Mouse (Mus musculus): Measurements from ENCODE around the gene Gfer.
"Not testable (repeated sequence)": the region's sequence is repeated elsewhere in the genome, so short reads cannot be mapped to it uniquely, and the experiment has no call there.

Gene Gfer

DNA sequence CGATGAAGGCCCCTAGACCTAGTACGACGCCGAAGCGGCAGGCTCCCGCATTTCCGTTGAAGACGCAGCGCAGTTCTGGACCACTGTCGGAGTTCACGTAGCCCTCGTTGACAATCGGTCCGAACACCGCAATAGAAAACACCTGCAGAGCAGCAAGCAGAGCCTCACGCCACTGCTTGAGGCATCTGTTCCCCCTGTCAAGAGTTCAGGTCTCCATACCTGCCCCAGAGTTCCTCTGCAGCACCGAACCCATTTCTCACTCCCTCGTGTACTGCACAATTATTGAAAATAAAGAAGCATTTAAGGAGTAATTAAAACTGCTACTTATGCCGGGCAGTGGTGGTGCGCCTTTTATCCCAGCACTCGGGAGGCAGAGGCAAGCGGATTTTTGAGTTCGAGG, 8.4 kb downstream of the Gfer start:
- no peak for DNase-seq (ENCODE audit: low spot score in 2 of 2)

DNA sequence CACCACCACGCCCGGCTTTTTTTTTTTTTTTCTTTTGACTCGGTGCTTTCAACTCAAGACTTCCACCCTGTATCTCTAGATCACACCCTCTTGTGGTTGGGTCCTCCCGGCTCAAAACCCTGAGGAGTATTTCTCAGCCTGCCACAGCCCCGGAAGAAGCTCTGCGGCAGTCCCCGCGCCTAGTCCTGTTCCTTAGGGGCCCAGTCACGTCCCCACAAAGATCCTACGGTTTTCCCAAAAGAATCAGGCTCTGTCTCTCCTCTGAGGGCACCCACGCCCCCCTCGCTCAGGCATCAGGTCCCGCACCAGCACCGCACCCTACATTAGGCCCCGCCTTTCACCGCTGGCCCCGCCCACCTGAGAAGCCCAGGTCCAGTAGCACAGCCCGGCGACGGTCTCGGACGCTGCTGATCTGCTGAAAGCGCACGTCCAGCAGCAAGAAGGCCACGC, 8.8 kb downstream of the Gfer start:
- no peak for DNase-seq (ENCODE audit: low spot score in 2 of 2)

DNA sequence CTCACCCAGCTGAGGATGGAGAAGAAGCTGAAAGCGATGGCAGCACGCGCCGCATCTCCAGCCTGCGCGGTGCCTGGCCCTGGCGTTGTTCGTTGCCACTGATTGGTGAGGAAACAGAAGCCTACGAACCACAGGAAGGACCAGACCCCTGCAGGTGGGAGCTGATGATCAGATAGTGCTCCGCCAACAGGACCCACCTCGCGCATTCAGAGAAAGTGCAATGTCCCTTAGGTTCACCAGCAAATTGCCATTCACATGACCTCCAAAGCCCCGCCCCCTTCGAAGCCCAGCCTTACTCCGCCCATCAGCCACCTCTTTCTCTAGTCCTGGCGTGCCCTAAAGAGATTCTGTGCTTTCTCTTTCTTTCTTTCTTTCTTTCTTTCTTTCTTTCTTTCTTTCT, 9.4 kb downstream of the Gfer start:
- DNase-seq (ENCODE audit: low spot score in 2 of 2): no peak

DNA sequence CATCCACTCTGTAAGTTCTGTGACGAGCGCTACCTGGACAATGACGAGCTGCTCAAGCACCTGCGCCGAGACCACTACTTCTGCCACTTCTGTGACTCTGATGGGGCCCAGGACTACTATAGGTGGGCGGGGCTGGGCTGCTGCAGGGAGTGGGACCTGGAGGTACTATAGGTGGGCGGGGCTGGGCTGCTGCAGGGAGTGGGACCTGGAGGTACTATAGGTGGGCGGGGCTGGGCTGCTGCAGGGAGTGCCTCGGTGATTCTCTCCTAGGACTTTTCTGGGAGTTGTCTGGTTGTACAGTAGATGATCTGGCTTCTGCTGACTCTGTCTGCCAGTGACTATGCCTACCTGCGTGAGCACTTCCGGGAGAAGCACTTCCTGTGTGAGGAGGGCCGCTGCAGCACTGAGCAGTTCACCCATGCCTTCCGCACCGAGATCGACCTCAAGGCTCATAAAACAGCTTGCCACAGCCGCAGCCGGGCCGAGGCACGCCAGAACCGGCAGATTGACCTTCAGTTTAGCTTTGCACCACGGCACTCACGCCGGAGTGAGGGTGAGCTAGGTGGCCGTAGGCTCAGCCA, 18.4 kb downstream of the Gfer start:
- no peak for DNase-seq (ENCODE audit: low spot score in 2 of 2)

DNA sequence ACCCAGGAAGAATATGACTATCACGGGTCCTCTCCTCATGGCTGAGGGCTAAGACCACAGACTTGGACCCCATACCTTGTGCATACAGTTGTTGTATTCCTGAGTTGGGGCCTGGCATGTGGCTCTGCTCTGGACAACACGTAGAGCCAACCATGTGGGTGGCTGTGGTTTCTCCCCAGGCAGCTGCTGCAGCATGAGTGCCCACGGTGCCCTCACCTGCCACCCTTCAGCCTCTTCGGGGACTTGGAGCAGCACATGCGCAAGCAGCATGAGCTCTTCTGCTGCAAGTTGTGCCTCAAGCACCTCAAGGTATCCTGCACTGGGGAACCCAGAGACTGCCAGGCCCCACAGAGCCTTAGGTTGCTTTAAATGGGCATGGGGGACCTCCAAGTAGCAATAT, 19.1 kb downstream of the Gfer start:
- no peak for DNase-seq (ENCODE audit: low spot score in 2 of 2)

DNA sequence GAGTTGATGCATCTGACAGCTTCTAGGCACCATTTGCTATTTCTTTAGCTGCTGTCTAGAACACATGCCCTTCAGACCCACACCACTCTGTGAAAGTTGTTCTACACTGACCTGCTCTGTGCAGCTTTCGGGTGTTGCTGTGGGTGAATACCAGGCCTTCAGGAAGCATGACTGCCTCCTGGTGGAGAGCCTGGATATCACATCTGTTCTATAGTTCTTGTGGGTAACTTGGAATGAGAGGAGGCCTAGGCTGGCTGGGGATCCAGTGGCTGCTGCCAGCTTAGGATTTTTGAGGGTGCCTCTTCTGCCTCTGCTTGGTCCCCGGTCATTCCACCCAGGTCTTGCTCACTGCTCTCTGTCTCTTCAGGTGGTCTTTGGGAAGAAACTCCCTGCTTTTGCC, 19.8 kb downstream of the Gfer start:
- DNase-seq (ENCODE audit: low spot score in 2 of 2): no peak

DNA sequence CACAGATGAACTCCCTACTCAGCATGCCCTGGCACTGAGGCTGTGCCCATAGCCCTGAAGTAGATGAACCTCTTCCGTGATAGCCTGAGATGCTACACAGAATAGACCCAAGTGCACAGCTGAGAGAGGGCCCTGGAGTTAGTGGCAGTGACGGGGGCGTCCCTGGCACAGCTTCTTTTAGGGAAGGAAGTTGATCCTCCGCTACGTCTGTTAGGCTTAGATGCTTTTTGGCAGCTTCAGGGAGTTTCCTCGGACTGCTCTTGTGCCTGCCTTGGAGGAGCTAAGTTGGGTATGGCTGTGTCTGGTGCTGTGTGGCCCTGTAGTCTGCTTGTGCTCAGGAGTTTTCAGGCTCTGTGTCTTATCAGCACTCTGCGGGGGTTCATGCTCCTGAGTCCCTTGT, 21.7 kb downstream of the Gfer start:
- DNase-seq (ENCODE audit: low spot score in 2 of 2): no peak

DNA sequence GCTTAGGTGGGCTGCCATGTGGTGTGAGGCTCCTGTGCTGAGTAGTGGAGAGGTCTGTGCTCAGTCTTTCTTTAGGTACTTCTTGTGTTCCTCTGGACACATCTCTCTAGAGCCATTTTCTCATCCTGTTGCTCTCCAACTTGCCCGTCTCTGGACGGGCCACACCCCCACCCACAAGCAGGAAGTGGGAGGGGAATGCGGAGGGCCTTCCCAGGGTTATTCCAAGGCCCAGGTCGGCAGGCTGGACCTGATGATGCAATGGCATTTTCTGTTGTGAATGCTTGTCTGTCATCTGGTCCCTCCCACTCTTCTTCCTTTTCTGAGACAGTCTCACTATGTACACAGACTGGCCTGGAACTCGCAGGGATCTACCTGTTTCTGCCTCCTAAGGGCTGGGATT, 23.8 kb downstream of the Gfer start:
- DNase-seq (ENCODE audit: low spot score in 2 of 2): no peak

DNA sequence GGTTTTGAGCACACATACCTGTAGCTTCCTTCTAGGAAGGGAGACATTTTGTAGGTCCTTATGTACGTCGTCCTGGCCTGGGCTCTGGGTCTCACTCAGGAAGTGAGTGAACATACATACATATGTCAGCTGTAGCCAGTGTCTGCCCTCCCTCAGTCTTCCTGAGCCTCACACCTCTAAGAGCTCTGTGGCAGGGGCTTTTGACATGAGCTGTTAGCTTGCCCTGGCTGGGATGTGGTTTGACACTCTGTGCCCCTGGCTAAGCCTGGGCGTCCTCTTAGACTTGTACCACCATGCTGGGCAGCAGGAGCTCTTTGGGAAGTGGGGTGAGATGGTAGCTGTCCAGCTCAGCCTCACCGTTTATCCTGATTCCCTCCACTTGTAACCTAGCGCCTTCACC, 24.6 kb downstream of the Gfer start:
- DNase-seq (ENCODE audit: low spot score in 2 of 2): no peak

DNA sequence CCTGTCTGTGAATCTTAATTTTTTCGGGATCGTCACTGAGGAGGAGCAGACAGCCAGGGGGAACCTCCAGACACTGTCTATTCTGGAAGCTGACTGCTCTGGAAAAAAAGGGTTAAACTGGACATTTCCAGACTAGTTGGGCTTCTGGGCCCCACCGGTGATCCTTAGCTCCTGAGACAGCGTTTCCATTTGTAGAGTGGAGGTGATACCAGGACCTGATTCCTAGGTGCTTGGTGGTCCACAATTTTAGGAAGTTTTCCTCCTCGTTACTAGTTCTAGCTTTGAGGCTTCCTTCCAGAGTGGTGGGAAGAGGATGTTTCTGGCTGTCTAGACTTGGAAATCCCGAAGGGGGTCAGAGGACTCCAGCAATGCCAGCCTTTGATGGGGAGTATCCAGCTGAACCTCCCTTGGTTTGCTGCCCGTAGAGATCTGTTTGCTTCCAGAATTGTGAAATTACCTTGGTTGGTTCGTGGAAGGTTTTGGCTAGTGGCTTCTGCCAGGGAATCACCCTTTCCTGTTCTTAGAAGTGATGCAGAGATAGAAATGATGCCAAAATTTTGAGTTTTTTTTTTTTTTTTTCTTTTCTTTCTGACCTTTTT, 25.6 kb downstream of the Gfer start:
- DNase-seq (ENCODE audit: low spot score in 2 of 2): no peak

DNA sequence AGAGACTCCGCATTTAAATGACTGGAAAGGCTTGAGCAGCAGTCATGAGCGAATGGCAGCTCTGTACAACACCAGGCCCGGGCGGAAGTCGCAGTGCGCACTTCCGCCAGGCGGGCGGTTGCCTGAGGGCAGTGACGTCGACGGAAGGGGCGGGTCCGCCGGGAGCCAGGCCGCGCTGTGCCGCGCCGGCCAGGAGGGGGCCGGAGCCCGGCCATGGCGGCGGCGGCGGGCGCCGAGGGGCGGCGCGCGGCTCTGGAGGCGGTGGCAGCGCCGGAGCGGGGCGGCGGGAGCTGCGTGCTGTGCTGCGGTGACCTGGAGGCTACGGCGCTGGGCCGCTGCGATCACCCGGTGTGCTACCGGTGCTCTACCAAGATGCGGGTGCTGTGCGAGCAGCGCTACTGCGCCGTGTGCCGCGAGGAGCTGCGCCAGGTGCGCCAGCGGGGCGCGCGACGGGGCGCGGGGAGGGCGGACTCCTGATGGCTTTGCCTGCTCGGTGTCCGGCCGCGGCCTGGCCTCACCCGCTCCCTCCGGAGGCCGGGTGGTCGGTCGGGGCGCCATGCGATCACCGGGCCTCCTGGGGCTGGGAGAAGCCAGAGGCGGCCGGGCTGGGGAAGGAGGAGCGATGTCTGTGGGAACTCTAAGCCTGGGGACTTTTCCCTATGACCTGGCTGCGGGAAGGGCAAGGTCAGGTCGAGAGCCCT, 26.3 kb downstream of the Gfer start, which contains the start of gene Zfp598:
Gene Zfp598, plus strand, starts transcription at position 143 of the 701 bp plus-strand sequence.
- peak; percentile 85 to 89 for DNase-seq (ENCODE audit: low spot score in 2 of 2)

DNA sequence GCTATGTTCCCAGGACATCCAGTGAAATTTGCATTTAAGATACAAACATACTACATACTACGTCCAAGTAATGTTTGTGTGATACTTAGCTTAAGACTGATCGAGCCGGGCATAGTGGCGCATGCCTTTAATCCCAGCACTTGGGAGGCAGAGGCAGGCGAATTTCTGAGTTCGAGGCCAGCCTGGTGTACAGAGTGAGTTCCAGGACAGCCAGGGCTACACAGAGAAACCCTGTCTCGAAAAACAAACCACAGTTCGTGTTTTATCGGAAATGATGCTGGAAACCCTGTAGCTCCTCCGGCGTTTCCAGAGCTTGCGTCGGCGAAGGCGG, 26.8 kb downstream of the Gfer start:
- DNase-seq (ENCODE audit: low spot score in 2 of 2): not testable (repeated sequence)

DNA sequence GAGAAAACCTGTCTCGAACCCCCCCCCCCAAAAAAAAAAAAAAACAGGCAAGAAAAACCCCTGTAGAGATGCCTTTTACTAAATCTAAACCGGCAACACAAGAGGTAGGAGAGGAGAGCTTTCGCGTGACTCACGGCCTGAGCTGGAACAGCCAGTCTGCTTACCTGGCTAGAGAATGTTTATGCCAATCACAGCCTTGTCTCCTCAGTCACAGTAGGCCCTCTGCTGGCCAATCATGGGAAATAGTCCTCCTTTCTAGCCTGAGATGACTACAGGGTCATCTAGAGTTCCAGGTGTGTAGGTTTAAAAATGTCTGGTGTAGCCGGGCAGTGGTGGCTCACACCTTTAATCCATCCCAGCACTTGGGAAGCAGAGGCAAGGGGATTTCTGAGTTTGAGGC, 28.5 kb downstream of the Gfer start:
- no peak for DNase-seq (ENCODE audit: low spot score in 2 of 2)

DNA sequence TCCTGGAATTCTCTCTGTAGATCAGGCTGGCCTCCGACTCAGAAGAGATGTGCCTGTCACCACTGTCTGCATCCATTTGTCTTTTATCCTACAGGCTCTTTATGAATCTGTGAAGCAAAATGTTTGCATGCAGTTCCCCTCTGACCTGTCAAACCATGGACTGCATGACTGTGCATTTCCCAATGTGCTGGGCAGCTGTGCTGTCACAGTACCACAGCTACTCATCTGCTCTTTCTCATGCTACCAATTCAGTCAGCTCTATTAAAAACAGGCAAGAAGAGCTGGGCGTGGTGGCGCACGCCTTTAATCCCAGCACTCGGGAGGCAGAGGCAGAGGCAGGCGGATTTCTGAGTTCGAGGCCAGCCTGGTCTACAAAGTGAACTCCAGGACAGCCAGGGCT, 28.9 kb downstream of the Gfer start:
- DNase-seq (ENCODE audit: low spot score in 2 of 2): not testable (repeated sequence)

DNA sequence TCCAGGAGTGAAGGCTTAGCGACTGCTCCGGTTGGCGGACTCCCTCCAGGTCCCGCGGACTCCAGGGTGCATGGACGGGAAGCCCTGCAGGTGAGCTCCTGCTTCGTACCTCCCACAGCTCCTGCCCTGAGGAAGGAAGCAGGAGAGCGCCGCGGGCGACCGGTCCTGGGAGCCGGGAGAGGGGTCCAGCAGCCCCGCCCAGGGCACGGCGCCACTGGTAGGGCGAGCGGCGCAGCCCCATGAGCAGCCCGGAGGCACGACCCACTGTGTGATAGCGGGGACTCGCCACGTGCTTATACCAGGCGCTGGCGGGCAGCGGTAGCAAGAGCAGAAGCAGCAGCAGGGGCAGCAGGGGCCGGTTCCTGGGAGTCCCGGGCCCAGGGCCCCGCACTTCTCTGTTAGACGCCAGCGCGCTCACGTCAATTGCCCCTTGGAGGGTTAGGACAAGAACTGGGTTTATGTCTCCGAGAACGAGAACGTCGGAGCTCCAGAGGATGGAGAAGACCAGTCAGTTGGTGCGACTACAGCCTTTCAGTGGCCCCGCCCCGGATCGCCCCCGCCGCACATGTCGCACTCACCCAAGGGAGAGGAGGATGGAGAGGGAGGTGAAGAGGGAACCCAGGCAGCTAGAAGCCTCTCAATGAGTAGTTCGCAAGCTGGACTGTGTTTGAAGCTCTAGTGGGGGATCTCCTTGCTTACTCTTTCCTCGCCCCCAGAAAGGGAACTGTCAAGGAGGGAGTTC, 37.8 kb downstream of the Gfer start, which contains the start of gene Npw:
Gene Npw, minus strand, starts transcription at position 441 of the 742 bp plus-strand sequence.
- no peak for DNase-seq (ENCODE audit: low spot score in 2 of 2)

DNA sequence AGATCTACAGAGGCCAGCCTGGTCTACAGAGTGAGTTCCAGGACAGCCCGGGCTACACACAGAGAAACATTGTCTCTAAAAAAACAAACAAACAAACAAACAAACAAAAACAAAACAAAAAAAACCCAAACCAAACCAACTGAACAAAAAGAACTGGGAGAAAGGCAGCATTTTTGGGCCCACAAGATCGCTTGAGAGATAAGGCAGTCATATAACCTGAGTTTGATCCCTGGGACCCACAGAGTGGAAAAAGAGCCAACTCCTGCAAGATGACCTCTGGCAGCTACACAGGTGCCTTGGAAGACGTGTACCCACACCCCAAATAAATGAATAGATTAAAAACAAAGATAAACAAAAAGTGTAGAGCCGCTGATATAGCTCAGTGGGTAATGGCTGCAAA, 41.0 kb downstream of the Gfer start:
- no peak for DNase-seq (ENCODE audit: low spot score in 2 of 2)

DNA sequence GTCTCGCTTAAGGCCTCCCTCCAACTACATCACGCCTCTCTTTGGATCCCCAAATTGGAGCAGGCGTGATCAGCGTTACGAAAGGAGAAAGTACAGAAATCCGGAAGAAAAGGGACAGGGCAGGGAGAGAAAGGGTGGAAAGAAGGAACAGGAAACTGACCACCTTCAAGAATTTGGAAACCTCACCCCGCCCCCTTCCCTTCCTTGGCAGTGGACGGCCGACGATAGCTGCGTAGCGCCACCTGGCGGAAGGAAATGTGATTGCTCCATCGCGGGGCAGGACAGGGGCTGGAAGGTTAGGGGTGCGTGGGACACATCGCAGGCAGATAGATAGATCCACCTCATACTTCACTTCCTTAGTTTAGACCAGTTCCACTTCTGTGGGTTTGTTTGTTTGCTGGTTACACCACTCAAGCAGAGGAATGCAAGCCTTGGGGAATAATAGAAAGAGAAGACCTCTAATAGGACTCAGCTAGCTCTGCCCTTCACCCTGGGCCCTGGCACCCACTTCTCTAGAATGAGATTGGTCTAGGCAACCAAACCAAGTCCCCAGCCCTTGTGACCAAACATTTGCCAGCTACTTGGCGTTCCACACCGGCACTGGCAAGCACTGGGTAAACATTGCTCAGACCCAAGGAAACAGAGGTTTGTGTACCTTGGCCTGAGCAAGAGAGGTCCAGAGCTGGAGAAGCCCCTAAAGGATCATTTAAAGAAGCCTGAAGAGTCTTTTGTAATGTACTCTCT, 41.8 kb downstream of the Gfer start:
- peak in 1 of 2 experiments; percentile 60 for DNase-seq (ENCODE audit: low spot score in 2 of 2)

DNA sequence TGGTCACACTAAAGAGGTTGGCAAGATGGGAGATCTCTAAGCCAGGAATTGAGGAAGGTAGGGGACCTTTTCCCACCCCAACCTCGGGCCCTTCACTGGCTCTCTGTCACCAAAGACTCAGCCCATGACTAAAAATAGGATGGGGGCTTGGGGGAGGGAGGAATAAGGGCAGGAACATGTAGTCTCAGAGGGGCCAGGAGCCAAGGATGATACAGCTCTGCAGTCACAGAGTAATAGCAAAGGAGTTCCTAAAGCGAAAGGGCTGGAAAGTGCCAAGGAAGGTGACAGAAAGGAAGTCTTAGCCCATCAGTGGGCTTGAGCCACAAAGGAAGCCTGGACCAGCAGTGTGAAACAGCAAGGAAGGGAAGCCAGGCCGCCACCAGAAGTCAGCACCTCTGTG, 44.1 kb downstream of the Gfer start:
- no peak for DNase-seq (ENCODE audit: low spot score in 2 of 2)

DNA sequence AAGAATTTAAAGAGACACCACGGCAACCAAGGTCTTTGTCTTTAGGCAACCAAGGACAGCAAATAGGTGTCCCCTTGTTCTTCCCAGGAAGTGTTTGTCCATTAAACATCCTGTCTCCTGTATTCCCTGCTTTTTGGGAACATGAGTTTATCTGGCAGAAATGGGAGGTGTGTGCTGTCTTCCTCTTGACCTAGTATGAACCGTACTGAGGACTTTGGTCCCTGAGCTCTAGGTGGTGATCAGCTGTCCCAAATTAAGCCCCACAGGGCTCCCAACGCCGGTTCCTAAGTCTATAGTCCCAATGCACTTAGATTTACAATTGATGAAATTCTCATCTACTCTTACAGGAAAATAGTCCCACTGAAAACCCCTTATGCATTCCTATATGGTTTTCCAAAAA, 45.2 kb downstream of the Gfer start:
- no peak for DNase-seq (ENCODE audit: low spot score in 2 of 2)

DNA sequence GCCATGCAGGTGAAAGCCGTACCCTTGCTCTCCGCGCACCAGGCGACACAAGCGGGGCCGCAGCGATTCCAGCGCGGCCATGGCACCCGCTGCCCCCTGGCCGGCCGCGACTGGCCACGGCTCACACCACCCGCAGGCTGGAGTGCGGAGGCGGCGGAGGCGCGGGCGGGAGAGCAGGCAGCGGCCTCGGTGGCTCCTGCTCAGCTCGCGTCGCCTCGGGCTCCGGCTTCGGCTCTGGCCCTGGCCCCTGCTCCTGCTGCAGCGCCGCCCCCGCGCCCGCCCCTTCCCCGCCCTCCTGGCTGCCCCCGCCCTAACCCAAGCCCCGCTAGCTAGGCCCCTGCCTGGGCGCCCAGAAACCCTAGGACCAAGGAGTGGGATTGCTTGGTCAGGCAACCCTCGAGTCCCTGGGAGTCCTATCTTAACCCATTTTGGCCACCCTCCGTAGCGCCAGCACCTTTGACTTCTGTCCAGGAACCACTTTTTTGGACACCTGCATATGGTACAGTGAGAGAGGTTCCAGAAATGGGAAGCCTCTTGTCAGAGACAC, 45.8 kb downstream of the Gfer start, which contains the start of gene Slc9a3r2:
Gene Slc9a3r2, minus strand, starts transcription at position 258 of the 547 bp plus-strand sequence.
- DNase-seq (ENCODE audit: low spot score in 2 of 2): no peak

DNA sequence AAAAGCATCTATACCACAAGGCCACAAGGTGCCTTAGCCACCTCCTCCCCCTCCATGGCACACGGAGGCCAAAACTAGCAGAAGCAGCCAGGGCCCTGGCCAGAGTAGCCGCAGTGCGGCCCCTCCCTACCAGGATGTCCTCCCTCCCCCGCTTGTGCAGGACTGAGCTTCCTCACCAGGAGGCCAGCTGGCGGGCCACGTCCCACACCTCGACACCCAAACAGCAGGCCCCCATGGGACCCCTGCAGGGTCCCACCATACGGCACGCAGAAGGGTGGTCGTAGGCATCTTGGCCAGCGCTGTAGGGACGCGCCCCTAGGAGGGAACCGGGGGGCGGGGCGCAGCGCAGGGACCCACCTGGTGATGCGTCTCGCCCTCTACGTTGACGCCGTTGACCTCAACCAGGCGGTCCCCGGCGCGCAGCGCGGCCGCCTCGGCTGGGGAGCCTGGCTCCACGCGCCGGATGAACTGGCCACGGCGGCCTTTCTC, 46.3 kb downstream of the Gfer start:
- peak in 1 of 2 experiments; percentile 31 for DNase-seq (ENCODE audit: low spot score in 2 of 2)
